Mouse (Mus musculus) liver, embryonic 11.5 days (tissue): ENCODE measurements around the gene Duxbl2. TPM values are rescaled to one million over a fixed set of nuclear protein-coding genes. Genes with fewer than 3 reads are reported as not detected.
"Not testable (repeated sequence)": the region's sequence is repeated elsewhere in the genome, so short reads cannot be mapped to it uniquely, and the experiment has no call there.

Source experiments
- ATAC-seq: fragments of 200-750 bp; cut with Nextera tagmentation; replicated peaks from 2 replicates; pipeline ENCODE4 v1.8.0; 2017; ENCODE audit warnings: moderate number of reproducible peaks, mild to moderate bottlenecking, moderate TSS enrichment, moderate library complexity; ENCODE audit not compliant: low FRiP score
- DNase-seq: peaks from one replicate; pipeline ENCODE4 v3.0.0-alpha.2; 2017; ENCODE audit warnings: low spot score
- H3K27ac ChIP-seq: fragments of 300-500 bp; sonication (generic); 2 replicates; pipeline ENCODE4 v1.5.1; 2014; ENCODE audit warnings: mild to moderate bottlenecking, low read depth, low read length, control low read depth
- H3K27me3 ChIP-seq: fragments of 300-500 bp; sonication (generic); replicated peaks from 2 replicates; pipeline ENCODE4 v1.6.1; 2014; ENCODE audit warnings: low read length, mixed read lengths; ENCODE audit not compliant: control insufficient read depth, insufficient read depth
- H3K36me3 ChIP-seq: fragments of 300-500 bp; sonication (generic); 2 replicates; pipeline ENCODE4 v1.6.1; 2014; ENCODE audit warnings: mild to moderate bottlenecking, low read length, moderate library complexity, mixed read lengths; ENCODE audit not compliant: control insufficient read depth, insufficient read depth
- H3K4me1 ChIP-seq: fragments of 300-500 bp; sonication (generic); replicated peaks from 2 replicates; pipeline ENCODE4 v1.6.1; 2014; ENCODE audit warnings: low read length, mixed read lengths; ENCODE audit not compliant: control insufficient read depth, insufficient read depth
- H3K4me2 ChIP-seq: fragments of 300-500 bp; sonication (generic); 2 replicates; pipeline ENCODE4 v1.6.1; 2014; ENCODE audit warnings: mild to moderate bottlenecking, control low read depth, moderate library complexity
- H3K4me3 ChIP-seq: fragments of 300-500 bp; sonication (generic); 2 replicates; pipeline ENCODE4 v1.5.1; 2014; ENCODE audit warnings: low read depth, low read length, control low read depth
- H3K9ac ChIP-seq: fragments of 300-500 bp; sonication (generic); 2 replicates; pipeline ENCODE4 v1.6.1; 2014; ENCODE audit warnings: low read depth, low read length, control low read depth
- H3K9me3 ChIP-seq: fragments of 300-500 bp; sonication (generic); 2 replicates; pipeline ENCODE4 v1.6.1; 2016; ENCODE audit warnings: low read length, inconsistent platforms, mixed read lengths; ENCODE audit not compliant: control insufficient read depth
- WGBS: fragments of 180-500 bp; shearing (Covaris S2); extraction: QIAGEN DNeasy Blood & Tissue Kit; methylation state at CpG from one replicate; pipeline ENCODE4 v1.1.7; 2014; 5-methylcytosine and 5-hydroxymethylcytosine counted together
- polyA plus RNA-seq: library from polyadenylated mRNA; unstranded; fragments of >200 nt; fragmentation: Nextera tagmentation; extraction: Ambion mirVana; gene quantifications from 2 replicates; pipeline ENCODE4 v1.2.1, GENCODE M21; 2014

Duxbl2 gene
- 0.34 TPM in 1 of 2 replicates, not detected in the other for polyA plus RNA-seq

DNA sequence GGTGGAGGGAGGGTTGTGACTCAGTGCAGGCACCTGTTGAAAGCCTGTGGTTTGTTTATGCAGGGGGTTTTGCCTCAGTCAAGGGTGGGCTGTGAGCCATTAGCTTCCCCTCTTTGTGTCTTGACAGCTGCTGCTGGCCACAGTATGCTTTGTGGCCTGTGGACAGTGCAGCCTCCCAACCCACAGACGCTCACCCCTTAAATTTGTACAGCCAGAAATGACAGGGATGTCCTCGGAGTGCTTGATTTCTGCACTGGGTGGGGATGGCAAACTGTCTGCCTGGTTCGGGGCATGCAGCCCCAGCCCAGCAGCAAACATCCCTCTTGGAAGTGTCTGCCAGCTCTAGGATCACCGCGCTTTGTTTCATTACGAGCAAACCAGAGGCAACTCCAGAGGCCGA lies at the start of gene Duxbl2:
Gene Duxbl2 (plus strand): TSS at position 200 of the 400 bp plus-strand sequence.
- no CpG with 5 or more reads among the region's 7 CpGs for WGBS

DNA sequence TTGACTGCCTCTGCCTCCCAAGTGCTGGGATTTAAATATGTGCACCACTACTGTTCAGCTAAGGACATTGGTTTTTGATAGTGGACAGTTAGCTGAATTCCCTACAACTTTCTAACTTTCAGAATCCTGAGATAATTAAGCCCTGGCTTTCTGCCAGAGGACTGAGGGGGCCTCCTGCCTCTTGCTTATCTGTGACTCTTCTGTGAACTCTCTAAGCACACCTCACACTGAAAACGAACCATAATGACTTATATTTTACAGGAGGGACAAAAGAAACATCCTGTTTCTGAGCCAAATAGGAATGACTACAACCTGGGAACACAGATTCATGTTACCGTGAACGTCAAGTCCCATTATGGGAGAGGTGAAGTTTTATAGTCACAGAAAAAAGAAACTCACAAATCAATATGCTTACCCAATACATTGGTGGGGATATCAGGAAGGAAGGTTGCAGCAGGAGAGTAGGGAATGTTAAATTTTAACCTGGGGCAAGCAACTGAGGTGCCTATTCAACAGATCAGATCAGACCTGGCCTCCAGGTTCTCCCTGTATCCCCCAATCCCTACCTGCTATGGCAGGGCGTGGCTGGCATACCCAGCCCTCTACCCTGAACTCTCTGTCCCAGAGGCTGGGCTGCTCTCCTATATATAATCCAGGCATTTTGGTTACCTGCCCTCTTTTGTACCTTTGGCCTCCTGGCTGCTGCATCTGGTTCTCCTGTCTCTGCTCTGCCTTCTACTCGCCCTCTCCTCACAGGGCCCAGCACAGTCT lies 41.3 kb upstream of the Duxbl2 start:
- not testable (repeated sequence) for H3K4me3 ChIP-seq, DNase-seq, H3K4me2 ChIP-seq, H3K36me3 ChIP-seq, H3K4me1 ChIP-seq, H3K27me3 ChIP-seq, H3K9ac ChIP-seq, H3K27ac ChIP-seq, H3K9me3 ChIP-seq, ATAC-seq
- no CpG with 5 or more reads among the region's 5 CpGs for WGBS

More for the DNA sequence above, at the start of gene Duxbl2:
- ATAC-seq, H3K9me3 ChIP-seq, H3K36me3 ChIP-seq, DNase-seq, H3K9ac ChIP-seq, H3K4me3 ChIP-seq, H3K4me1 ChIP-seq, H3K4me2 ChIP-seq, H3K27me3 ChIP-seq, H3K27ac ChIP-seq: not testable (repeated sequence)

DNA sequence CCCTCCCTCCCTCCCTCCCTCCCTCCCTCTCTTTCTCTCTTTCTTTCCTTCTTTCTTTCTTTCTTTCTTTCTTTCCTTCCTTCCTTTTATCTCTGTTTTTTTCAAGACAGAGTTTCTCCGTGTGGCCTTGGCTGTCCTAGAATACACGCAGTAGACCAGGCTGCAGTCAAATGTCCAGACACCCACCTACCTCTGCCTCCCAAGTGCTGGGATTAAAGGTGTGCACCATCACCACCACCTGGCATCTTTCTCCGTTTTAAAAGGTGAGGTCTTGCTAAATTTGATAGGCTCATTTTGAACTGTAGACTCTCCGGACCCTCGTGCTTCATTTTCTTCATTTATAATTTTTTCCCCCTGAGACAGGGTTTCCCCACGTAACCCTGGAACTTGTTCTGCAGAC lies 36.9 kb upstream of the Duxbl2 start, which contains the start of gene Cphx2:
Gene Cphx2 (plus strand): TSS at position 301 of the 400 bp plus-strand sequence.
- not testable (repeated sequence) for DNase-seq, H3K9me3 ChIP-seq, ATAC-seq, H3K4me1 ChIP-seq, H3K9ac ChIP-seq, H3K4me2 ChIP-seq, H3K36me3 ChIP-seq, H3K27me3 ChIP-seq, H3K4me3 ChIP-seq, H3K27ac ChIP-seq
- no CpG with 5 or more reads among the region's 6 CpGs for WGBS

DNA sequence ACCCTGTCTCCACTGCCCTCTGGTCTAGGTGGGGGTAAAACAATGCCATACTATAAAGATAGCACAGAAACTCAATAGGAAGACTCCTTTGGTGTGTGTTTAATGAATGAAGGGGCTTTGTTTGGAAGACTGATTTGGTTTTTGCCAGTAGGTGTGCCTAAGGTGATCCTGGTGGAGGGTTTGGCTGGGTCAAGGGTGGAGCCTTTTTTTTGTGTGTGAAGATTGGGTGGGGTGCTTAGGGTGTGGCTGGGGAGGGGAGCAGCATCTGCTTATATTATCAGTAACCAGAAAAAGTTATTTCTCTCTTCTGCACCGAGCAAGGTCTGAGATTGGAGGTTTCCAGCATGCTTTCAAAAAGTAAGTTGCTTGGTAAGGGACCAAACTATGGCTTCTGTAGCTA lies 36.2 kb upstream of the Duxbl2 start, which contains the start of gene Cphx3:
Gene Cphx3 (plus strand): TSS at position 301 of the 400 bp plus-strand sequence.
- DNase-seq, H3K27ac ChIP-seq, H3K9ac ChIP-seq, H3K4me2 ChIP-seq, H3K4me3 ChIP-seq, H3K36me3 ChIP-seq, ATAC-seq, H3K27me3 ChIP-seq, H3K4me1 ChIP-seq, H3K9me3 ChIP-seq: not testable (repeated sequence)
- WGBS: no CpG with 5 or more reads among the region's 1 CpGs

DNA sequence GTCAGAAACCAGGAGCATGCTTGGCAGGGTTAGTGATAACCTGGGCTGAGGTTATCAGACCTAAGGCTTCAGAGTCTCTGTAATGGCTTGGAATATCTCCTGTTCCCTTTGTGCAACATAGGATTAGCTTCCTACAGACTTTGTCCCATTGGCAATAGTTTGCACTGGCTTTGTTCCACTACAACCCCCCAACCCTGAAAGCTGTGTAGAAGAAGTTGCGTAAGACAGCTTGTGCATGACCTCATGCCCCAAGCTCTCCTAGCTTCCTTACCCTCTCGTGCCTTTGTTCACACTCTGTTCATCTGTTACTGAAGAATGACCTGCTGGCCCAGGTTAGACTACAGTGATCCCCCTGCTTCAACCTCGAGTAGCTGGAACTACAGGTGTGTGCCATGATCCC lies 20.5 kb upstream of the Duxbl2 start:
- not testable (repeated sequence) for H3K4me2 ChIP-seq, H3K27ac ChIP-seq, H3K9me3 ChIP-seq, H3K4me3 ChIP-seq, DNase-seq, ATAC-seq, H3K36me3 ChIP-seq, H3K4me1 ChIP-seq, H3K27me3 ChIP-seq, H3K9ac ChIP-seq
- no CpG with 5 or more reads among the region's 3 CpGs for WGBS

DNA sequence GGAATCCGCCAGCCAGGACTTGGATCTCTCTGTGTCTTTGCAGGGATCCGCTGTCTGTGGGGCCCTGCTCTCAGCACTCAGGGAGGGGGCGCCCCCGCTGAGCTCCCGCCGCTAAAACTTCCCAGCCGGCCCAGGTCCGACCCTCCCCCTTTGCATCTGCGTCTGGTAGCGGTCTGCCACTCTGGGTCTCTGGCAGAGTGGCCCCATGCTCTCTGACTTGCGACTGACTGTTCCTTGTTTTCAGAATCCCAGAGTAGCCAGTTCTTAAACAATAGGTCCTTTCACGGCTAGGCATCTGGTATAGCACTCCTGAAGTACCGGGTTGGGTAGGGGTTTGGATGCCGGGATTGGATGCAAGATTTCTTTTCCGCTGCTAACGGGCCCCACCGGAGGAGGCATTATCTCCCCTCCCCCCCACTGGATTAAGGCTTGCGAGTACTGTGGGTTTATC lies 426 bp downstream of the Duxbl2 start:
- H3K9me3 ChIP-seq, ATAC-seq, H3K27ac ChIP-seq, H3K9ac ChIP-seq, H3K4me1 ChIP-seq, H3K36me3 ChIP-seq, H3K27me3 ChIP-seq, DNase-seq, H3K4me3 ChIP-seq, H3K4me2 ChIP-seq: not testable (repeated sequence)
- WGBS: no CpG with 5 or more reads among the region's 18 CpGs

DNA sequence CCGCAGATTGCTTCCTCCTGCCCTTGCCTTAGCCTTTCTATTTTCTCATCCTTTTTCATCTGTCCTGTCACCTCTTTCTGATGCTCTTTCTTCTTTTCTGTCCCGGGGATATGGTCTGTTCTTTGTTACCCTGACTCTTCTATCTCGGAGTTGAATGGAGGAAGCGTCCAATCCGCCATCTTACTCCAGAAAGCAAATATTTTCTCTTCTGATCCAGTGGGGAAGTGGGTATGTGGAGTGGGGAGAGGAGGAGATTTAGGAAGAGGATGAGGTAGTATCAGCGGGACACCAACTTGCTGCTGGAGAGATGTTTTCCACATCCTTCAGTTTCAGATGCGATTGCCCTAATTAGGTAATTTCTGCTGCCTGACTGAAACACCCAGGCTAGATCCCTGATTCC lies 946 bp downstream of the Duxbl2 start:
- not testable (repeated sequence) for DNase-seq, H3K27ac ChIP-seq, H3K27me3 ChIP-seq, H3K4me3 ChIP-seq, ATAC-seq, H3K4me1 ChIP-seq, H3K36me3 ChIP-seq, H3K4me2 ChIP-seq, H3K9ac ChIP-seq, H3K9me3 ChIP-seq
- WGBS: no CpG with 5 or more reads among the region's 7 CpGs

DNA sequence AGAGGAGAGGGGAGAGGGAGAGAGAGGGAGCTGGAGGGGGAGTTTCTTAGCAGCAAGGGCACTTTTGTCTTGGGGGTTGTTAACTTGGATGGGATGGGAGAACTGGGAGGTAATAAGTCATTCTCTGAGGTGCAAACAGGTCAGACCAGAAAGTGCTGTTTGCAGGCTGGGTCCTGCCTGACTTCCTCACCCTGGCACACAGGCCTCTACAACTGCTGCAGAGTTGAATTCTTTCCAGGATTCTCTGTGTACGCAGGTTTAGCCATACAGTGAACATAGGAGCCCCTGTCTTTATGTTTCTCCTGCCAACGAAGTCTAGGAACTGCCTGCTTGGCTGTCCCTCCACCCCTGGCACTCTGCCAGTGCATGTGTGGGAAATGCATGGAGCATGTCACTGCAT lies 28.9 kb downstream of the Duxbl2 start:
- ATAC-seq, H3K9me3 ChIP-seq, DNase-seq, H3K27me3 ChIP-seq, H3K9ac ChIP-seq, H3K4me1 ChIP-seq, H3K4me2 ChIP-seq, H3K36me3 ChIP-seq, H3K4me3 ChIP-seq, H3K27ac ChIP-seq: not testable (repeated sequence)
- no CpG with 5 or more reads among the region's 2 CpGs for WGBS

DNA sequence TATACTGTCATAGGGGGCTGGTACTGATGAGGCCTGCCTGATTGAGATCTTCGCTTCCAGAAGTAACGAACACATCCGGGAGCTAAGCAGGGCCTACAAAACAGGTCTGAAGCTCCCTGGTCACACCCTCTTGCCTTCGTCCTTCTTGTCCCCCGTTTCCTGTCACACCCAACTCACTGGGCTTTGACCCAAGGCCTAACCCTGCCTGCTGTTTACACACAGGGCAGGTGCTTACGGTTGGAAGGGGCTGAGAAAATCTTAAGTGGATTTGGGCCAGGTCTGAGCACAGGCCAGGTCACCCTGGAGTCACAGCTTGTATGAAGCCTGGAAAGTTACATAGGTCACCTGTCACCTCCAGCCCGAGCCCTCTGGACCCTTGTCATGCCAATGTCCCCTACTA lies 37.9 kb downstream of the Duxbl2 start:
- not testable (repeated sequence) for H3K36me3 ChIP-seq, H3K27me3 ChIP-seq, H3K4me1 ChIP-seq, H3K9me3 ChIP-seq, H3K4me2 ChIP-seq, DNase-seq, H3K9ac ChIP-seq, H3K27ac ChIP-seq, H3K4me3 ChIP-seq, ATAC-seq
- no CpG with 5 or more reads among the region's 7 CpGs for WGBS
